Mouse (Mus musculus) yolk sac, embryonic 10.5 days (tissue): ENCODE data around the gene Trim17.
A peak's percentile ranks its signal among the peaks of the same experiment; 100 is the strongest.

Source experiments
- DNase-seq: peaks from one replicate; pipeline ENCODE4 v3.0.0-alpha.2; 2017; ENCODE audit warnings: low spot score

The Trim17 gene

GRCm38 (mm10) chr11:58991911-58992310 lies 37.4 kb downstream of the Trim17 start:
- DNase-seq, result no peak

GRCm38 (mm10) chr11:58993091-58993670 lies 38.7 kb downstream of the Trim17 start:
- DNase-seq, result no peak

DNA sequence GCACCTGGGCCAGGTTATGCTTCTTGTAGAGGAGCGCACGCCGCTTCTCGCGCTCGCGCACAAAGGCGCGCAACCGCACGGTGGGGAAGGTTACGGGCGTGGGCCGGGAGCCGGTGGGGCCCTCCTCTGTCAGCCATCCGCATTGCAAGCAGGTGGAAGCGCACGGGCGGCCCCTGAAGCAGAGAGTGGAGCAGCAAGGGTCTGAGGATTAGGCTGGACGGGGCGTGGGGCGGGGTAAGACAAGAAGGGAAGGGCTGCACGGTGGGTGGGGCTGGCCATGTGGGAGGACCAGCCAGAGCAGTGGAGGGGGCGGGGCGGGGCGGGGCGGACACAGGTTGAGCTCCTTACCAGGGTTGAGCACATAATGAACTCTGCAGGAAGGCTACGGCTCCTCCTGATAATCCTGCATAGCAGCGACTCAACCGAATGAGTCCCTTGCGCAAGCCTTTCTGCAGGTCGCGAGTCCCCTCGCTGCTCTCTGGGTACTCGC lies 39.9 kb downstream of the Trim17 start:
- DNase-seq, result peak; percentile 83

DNA sequence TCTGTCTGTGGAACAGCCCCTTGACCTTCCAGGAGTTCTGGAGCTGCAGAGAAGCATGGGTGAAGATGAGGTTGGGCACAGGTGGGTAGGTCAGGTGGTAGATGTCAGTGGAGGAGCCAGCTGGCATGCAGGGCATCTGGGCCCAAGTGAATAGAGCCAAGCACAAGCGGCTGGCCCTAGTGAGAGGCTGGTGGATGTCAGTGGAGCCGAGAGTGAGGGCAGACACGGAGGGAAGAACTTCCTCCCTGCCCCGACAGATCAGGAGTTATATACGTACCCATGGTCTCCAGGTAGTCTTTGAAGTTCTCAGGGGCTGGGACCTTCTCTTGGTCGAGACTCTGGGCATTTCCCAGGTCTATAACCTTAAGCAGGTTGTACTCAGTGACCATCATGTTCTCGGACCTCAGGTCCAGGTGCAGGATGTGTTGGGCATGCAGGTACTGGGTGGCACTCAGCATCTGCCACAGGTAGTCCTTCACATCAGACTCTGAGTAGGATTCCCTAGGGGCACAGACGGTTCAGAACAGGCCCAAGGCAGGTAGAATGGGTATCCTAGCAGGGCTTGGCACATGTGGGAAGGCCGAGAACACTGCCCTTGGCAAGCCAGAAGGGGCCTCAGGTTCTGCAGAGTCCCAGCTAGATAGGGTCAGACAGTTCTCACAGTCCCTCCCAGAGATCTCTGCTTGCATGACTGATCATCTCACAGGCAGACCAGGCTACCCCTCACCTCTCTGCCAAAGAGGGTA lies 40.7 kb downstream of the Trim17 start:
- DNase-seq, result no peak

- DNase-seq, result no peak
Measured at GRCm38 (mm10) chr11:58995807-58996370, 41.4 kb downstream of the Trim17 start.

- DNase-seq, result no peak
Measured at GRCm38 (mm10) chr11:58997541-58997940, 43.1 kb downstream of the Trim17 start.

DNA sequence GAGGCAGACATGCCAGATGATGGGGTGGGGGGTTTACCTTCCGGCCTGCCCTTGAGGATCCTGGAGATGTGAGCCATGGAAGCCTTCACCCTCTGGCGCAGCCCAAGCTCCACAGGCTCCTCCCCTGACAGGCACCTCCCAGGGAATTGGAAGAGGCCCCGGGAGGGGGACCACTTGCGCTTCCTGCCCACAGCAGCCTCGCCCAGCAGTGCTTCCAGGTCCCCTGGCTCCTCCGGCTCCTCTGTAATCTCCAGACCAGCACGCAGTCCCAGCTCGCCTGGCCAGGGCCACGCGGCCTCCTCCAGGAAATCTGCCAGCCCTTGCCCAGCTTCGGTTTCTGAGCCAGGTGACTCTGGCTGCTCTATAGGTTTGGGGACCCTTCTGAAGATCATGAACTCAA lies 44.7 kb downstream of the Trim17 start:
- DNase-seq, result no peak

- no peak for DNase-seq
Measured at GRCm38 (mm10) chr11:58999830-59000229, 45.3 kb downstream of the Trim17 start.

- DNase-seq, result no peak
Measured at GRCm38 (mm10) chr11:59000635-59001034, 46.1 kb downstream of the Trim17 start.

DNA sequence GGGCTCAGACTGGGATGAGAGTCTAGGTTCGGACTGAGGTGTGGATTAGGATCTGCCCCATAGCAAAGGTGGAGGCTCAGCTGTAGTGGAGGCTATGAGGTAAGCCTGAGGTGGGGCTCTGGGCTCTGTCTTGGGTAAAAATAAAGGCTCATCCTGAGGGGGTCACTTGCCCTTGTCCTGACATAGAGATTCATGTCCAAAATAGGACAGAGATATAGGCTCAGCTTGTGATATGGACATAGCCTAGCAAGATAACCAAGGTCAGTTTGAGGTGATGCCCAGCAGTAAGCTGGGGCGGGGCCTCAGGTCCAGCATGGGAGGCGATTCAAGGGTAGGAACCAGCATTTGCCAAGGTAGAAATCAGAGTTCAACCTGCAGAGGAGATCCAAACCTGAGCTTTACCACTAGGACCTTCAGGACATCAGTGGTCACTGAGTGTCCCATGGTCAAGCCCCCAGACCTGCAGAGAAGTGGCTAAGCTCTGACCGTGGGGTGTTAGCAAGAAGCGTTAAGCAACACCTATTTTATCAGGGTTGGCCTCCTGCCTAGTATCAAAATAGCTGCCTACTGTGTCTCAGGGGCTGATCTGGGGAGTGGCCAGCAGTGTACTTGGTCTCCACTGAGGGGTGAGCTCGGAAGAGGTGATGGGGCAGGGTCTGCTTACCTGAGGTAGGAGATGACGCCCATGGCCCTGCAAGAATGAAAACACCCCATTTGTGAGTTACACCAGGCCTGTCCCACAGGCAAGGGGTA lies 48.0 kb downstream of the Trim17 start:
- DNase-seq, result no peak

DNA sequence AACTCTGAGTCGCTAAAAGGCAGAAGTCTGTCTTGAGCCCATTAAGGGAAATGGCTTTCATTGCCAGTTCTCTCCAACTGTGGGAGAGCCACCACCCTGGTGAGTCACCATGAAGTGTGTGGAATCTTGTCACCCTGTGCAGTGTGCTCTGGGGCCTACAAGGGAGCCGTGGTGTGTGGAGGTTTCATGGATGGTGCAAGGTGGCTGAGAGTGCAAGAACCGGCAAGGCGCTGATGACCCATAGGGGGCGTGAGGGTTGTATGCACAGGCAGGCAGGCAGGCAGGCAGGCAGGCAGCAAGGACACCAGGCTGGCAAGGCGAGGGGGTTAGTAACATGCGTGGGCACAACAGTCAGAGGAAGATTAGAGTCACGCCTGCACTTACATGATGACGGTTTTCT lies 60.6 kb downstream of the Trim17 start:
- no peak for DNase-seq
